Mouse (Mus musculus): ENCODE data around the gene Tbc1d2. TPM values are rescaled to one million over a fixed set of nuclear protein-coding genes. Genes with fewer than 3 reads are reported as not detected.
"Not testable (repeated sequence)": the region's sequence is repeated elsewhere in the genome, so short reads cannot be mapped to it uniquely, and the experiment has no call there.

The Tbc1d2 gene
- total RNA-seq, 1 experiment from 2014 or later: 1.8 TPM

- ATAC-seq (replicated peaks in 1 of 2; ENCODE audit: insufficient read depth in 1 of 2, low FRiP score in 2 of 2, low TSS enrichment in 1 of 2, low read depth in 1 of 2, poor library complexity in 2 of 2, severe bottlenecking in 2 of 2): no peak
These were observed 5.3 kb upstream of the Tbc1d2 start for GRCm38 (mm10) chr4:46655298-46655697.

DNA sequence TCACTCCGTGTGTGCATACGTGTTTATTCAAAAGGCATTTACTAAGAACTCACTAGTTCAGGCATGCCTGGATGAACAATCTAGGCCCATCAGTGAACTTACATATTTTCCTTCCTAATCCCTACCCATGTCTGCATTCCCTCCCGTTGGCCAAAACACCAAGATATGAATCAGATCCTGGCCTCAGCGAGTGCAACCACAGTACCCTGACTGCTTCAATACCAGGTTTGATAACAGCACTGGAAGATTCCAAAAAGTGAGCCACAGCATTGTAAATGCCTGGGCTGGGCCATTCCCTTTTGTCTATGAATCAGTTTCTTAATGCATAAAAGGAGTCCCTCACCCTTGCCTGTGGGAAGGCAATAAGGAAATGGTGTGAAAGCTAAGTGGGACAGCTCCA is 848 bp downstream of the Tbc1d2 start:
- no peak for ATAC-seq (replicated peaks in 1 of 2; ENCODE audit: insufficient read depth in 1 of 2, low FRiP score in 2 of 2, low TSS enrichment in 1 of 2, low read depth in 1 of 2, poor library complexity in 2 of 2, severe bottlenecking in 2 of 2)

- no peak for ATAC-seq (replicated peaks in 1 of 2; ENCODE audit: insufficient read depth in 1 of 2, low FRiP score in 2 of 2, low TSS enrichment in 1 of 2, low read depth in 1 of 2, poor library complexity in 2 of 2, severe bottlenecking in 2 of 2)
These were observed 6.3 kb downstream of the Tbc1d2 start for GRCm38 (mm10) chr4:46643676-46644112.

DNA sequence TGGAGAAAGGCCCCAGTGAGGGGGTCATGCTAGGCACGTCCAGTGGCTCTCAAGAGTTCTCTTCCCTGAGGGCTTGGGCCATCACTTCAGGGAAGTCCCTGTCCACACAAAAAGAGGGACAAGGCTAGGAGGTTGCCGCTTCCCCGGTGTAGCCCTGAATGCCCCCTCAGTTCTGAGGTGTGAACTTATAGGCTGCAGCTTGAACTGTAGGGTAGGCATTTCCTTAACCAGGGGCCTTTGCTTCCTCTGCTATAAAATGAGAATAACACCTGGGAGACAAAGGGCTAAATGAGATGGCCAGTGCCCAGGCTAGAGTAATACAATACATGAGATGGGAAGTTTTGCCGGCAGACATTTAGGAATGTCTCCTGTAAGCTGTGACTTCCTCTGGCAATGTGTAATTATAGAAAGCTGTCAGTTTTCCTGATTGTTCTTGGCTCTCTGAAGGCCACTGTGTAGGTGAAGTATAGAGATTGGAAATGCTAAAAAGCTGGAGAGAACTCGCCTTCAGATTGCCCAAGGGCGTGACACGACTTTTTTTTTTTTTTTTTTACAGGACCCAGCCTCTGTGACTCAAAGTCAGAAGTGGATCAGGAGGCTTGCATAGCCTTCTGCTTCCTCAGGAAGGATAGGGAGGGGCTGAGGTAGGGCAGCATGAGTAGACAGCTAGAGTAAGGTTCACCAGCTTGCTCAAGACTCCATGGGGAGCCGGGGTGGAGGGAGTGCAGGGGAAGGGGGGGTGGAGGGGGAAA is 6.9 kb downstream of the Tbc1d2 start:
- peak; percentile 99 to 100 for ATAC-seq (replicated peaks in 1 of 2; ENCODE audit: insufficient read depth in 1 of 2, low FRiP score in 2 of 2, low TSS enrichment in 1 of 2, low read depth in 1 of 2, poor library complexity in 2 of 2, severe bottlenecking in 2 of 2)

GRCm38 (mm10) chr4:46641283-46641682 is 8.7 kb downstream of the Tbc1d2 start:
- no peak for ATAC-seq (replicated peaks in 1 of 2; ENCODE audit: insufficient read depth in 1 of 2, low FRiP score in 2 of 2, low TSS enrichment in 1 of 2, low read depth in 1 of 2, poor library complexity in 2 of 2, severe bottlenecking in 2 of 2)

GRCm38 (mm10) chr4:46639866-46640265 is 10.1 kb downstream of the Tbc1d2 start:
- no peak for ATAC-seq (replicated peaks in 1 of 2; ENCODE audit: insufficient read depth in 1 of 2, low FRiP score in 2 of 2, low TSS enrichment in 1 of 2, low read depth in 1 of 2, poor library complexity in 2 of 2, severe bottlenecking in 2 of 2)

DNA sequence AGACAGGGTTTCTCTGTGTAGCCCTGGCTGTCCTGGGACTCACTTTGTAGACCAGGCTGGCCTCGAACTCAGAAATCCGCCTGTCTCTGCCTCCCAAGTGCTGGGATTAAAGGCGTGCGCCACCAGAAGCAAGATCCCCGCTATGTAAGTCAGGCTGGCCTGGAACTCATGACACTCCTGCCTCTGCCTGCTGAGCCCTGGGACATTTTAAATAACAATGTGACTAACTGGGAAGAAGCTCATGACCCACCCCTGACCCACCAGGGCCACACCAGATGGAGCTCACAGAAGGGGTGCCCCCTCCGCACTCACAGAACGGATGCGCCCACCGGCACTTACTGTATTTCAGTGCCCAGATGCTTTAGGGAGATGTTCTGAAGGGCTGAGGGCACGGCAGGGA is 12.8 kb downstream of the Tbc1d2 start:
- not testable (repeated sequence) for ATAC-seq (replicated peaks in 1 of 2; ENCODE audit: insufficient read depth in 1 of 2, low FRiP score in 2 of 2, low TSS enrichment in 1 of 2, low read depth in 1 of 2, poor library complexity in 2 of 2, severe bottlenecking in 2 of 2)

- ATAC-seq (replicated peaks in 1 of 2; ENCODE audit: insufficient read depth in 1 of 2, low FRiP score in 2 of 2, low TSS enrichment in 1 of 2, low read depth in 1 of 2, poor library complexity in 2 of 2, severe bottlenecking in 2 of 2): peak; percentile 54 to 87
These were observed 14.1 kb downstream of the Tbc1d2 start for GRCm38 (mm10) chr4:46635702-46636430.

DNA sequence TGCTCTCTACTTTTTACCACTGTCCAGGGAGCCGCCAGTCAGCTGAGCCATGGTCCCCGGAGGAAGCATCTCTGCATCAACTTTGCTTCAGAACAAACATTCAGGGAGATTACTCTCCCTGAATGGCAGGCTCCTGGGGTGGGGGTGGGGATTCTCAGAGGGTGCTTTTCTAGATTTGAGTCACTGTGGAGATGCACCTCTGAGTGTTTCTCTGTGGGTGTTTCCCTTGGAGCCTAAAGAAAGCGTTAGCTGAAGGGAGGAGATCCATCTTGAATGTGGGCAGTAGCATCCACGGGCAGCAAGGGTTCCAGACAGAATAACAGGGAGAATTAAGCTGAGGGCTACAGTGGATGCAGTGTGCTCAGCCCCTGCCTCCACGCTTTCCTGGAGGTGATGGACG is 15.1 kb downstream of the Tbc1d2 start:
- ATAC-seq (replicated peaks in 1 of 2; ENCODE audit: insufficient read depth in 1 of 2, low FRiP score in 2 of 2, low TSS enrichment in 1 of 2, low read depth in 1 of 2, poor library complexity in 2 of 2, severe bottlenecking in 2 of 2): no peak

GRCm38 (mm10) chr4:46633565-46633964 is 16.4 kb downstream of the Tbc1d2 start:
- not testable (repeated sequence) for ATAC-seq (replicated peaks in 1 of 2; ENCODE audit: insufficient read depth in 1 of 2, low FRiP score in 2 of 2, low TSS enrichment in 1 of 2, low read depth in 1 of 2, poor library complexity in 2 of 2, severe bottlenecking in 2 of 2)

- no peak for ATAC-seq (replicated peaks in 1 of 2; ENCODE audit: insufficient read depth in 1 of 2, low FRiP score in 2 of 2, low TSS enrichment in 1 of 2, low read depth in 1 of 2, poor library complexity in 2 of 2, severe bottlenecking in 2 of 2)
These were observed 17.5 kb downstream of the Tbc1d2 start for GRCm38 (mm10) chr4:46632465-46632864.

DNA sequence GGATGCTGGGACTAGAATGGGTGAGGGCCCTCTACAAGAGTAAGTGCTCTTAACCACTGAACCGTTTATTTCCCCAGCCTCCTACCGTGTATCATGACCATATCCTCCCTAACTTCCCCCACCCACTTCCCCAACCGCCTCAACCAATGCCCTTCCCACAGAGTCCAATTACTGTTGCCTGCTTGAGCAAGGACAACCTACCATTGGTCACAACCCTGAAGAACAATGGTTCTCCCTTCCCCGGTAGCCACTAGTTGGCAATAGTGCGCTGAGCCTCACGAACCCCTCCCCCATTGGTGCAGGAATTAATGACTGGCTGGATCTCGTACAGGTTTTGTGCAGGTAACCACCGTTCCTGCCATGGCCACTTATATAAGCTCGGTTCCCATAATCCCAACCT is 19.6 kb downstream of the Tbc1d2 start:
- peak; percentile 81 to 87 for ATAC-seq (replicated peaks in 1 of 2; ENCODE audit: insufficient read depth in 1 of 2, low FRiP score in 2 of 2, low TSS enrichment in 1 of 2, low read depth in 1 of 2, poor library complexity in 2 of 2, severe bottlenecking in 2 of 2)

- ATAC-seq (replicated peaks in 1 of 2; ENCODE audit: insufficient read depth in 1 of 2, low FRiP score in 2 of 2, low TSS enrichment in 1 of 2, low read depth in 1 of 2, poor library complexity in 2 of 2, severe bottlenecking in 2 of 2): no peak
These were observed 21.1 kb downstream of the Tbc1d2 start for GRCm38 (mm10) chr4:46628873-46629272.

- ATAC-seq (replicated peaks in 1 of 2; ENCODE audit: insufficient read depth in 1 of 2, low FRiP score in 2 of 2, low TSS enrichment in 1 of 2, low read depth in 1 of 2, poor library complexity in 2 of 2, severe bottlenecking in 2 of 2): no peak
These were observed 21.9 kb downstream of the Tbc1d2 start for GRCm38 (mm10) chr4:46628081-46628480.

DNA sequence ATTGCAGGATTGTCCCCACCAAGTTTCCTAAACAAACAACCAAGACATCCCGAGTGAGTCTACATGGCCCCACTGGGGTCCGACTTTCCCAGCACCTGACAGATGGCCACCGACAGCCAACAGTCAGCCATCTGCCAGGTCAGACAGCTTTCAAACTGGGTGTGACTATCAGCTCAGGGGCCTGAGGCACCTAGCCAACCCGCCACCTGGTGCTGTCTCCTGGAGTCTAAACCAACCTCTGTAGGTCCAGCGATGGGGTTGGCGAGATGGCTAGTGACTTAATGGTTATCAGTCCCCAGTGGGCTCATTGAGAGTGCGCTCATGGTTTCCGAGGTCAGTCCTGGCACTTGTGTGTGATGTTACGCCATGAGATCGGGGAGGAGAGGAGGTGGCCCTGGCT is 24.9 kb downstream of the Tbc1d2 start:
- ATAC-seq (replicated peaks in 1 of 2; ENCODE audit: insufficient read depth in 1 of 2, low FRiP score in 2 of 2, low TSS enrichment in 1 of 2, low read depth in 1 of 2, poor library complexity in 2 of 2, severe bottlenecking in 2 of 2): no peak

DNA sequence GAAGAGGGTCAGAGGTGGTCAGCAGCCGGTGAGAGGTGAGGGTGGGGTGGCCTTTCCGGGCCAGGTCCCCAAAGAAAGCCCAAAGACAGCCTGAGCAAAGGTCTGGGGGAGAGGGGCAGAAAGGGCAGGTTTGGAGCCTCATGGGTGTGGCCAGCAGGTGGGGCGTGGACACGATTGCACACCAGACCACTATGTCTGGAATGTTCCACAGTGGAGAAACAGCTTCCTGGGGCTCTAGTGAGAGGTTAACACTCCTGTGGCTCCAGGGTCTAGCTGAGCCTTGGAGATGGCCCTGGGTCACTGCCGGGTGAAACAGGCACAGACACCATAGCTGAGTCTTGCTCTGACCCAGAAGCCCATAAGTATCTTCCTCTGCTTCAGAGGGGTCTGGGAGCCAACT is 27.0 kb downstream of the Tbc1d2 start:
- ATAC-seq (replicated peaks in 1 of 2; ENCODE audit: insufficient read depth in 1 of 2, low FRiP score in 2 of 2, low TSS enrichment in 1 of 2, low read depth in 1 of 2, poor library complexity in 2 of 2, severe bottlenecking in 2 of 2): no peak

DNA sequence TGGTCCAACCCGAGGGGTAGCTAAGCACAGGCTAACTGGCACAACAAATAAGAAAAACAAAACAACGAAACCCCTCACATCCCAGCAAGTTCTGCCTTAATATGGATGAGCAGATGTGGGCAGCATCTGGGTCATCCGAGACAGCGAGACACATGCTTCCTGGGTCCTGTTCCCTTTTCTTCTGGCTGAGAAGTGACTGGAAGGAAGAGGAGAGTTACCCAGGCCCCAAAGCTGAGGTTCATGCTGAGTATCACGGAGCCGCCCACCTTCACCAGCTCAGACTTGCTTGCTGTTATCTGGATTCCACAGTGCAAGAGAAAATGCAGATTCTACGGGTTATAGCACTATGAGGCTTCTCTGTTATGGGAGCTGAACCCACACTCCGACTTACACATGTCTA is 29.1 kb downstream of the Tbc1d2 start:
- no peak for ATAC-seq (replicated peaks in 1 of 2; ENCODE audit: insufficient read depth in 1 of 2, low FRiP score in 2 of 2, low TSS enrichment in 1 of 2, low read depth in 1 of 2, poor library complexity in 2 of 2, severe bottlenecking in 2 of 2)

DNA sequence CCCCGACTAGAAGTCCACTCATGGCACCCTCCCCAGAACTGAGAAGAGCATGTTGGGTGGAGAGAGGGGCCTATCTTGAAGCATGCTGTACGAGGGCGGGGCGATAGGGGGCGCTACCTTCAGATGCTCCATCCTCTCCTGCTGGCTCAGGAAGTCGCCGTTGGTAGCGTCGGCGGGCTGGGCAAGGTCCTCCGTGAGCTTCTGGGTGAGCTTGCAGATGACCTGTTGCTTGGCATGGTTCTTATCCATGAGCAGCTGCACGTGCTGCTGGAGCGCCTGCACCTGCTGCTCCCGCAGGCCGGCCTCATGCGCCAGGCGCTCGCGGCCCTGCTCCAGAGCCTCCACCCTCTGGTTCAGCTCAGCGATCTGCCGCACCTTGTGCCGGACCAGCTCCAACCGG is 29.7 kb downstream of the Tbc1d2 start:
- ATAC-seq (replicated peaks in 1 of 2; ENCODE audit: insufficient read depth in 1 of 2, low FRiP score in 2 of 2, low TSS enrichment in 1 of 2, low read depth in 1 of 2, poor library complexity in 2 of 2, severe bottlenecking in 2 of 2): no peak
